ENCODE assay signal across 16 mouse cellular contexts in the genomic region with DNA sequence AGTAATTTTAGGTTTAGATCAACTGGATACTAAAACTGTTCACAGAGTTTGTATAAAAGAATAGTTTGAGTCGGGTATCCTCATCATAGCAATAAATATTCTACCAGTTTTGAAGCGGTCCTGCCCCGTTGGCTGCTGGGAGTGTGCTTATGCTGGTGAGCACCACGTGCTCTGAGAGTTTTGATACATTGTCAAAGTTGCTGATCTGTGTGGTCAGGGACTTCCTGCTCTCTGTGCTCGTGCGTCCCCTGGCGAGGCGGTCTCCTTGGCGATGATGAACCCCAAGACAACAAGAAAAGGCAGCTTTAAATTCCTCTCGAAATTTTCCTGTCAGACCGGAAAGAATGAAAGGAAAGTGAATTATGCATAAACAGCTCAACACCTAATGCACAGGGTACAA. TPM values are rescaled to one million over a fixed set of nuclear protein-coding genes. Genes with fewer than 3 reads are reported as not detected.
A peak's percentile ranks its signal among the peaks of the same experiment; 100 is the strongest.
DNase-seq lines count a peak whose midpoint lies in the region; ATAC-seq lines count a peak whose summit lies in the region.
"Had no signal": no experiment of that assay in that cellular context is flagged by ENCODE, and none has a peak within 500 bp of the region (broad histone marks: within the 10 kb centered on the region; RNA-seq: fewer than 3 reads in every experiment).

No protein-coding gene starts in this region.

- DNase-seq in embryonic facial prominence, embryonic 11.5 days (ENCODE audit: low spot score) = peak; percentile 14
- no peak for DNase-seq in embryonic facial prominence, embryonic 10.5 days (ENCODE audit: low spot score)
- peak; percentile 16 for DNase-seq in lung, postnatal 10 days
- no peak for DNase-seq in lung, postnatal 14 days
- DNase-seq in R1 (ENCODE audit: low read depth, low spot score) (peak; percentile 3), MN1 (ENCODE audit: low spot score) (no peak)
- no peak for DNase-seq in layer of hippocampus, adult 9-11 months
- DNase-seq: cerebellum, postnatal 10 days; gastrocnemius, postnatal 10 days had no signal

- WGBS in embryonic facial prominence, embryonic 11.5 days = 56% methylated on average over 11 of the region's 11 CpGs
- WGBS in embryonic facial prominence, embryonic 10.5 days = 62% methylated on average over 11 of the region's 11 CpGs

- no peaks in the 10 kb centered on the region for H3K27me3 ChIP-seq in embryonic facial prominence, embryonic 11.5 days (ENCODE audit: control insufficient read depth, insufficient read depth, low read length)
- no peaks in the 10 kb centered on the region for H3K27me3 ChIP-seq in embryonic facial prominence, embryonic 10.5 days (replicated peaks; ENCODE audit: low read depth, poor library complexity, severe bottlenecking)
- H3K27me3 ChIP-seq: heart, embryonic 15.5 days; neural tube, embryonic 12.5 days had no signal

- H3K36me3 ChIP-seq in embryonic facial prominence, embryonic 11.5 days (replicated peaks; ENCODE audit: control insufficient read depth, insufficient read depth, low read depth, low read length) = no peaks in the 10 kb centered on the region
- H3K36me3 ChIP-seq in embryonic facial prominence, embryonic 10.5 days (replicated peaks) = no peaks in the 10 kb centered on the region
- H3K36me3 ChIP-seq: heart, embryonic 15.5 days; neural tube, embryonic 12.5 days had no signal

- no peak for ATAC-seq in embryonic facial prominence, embryonic 11.5 days (replicated peaks; ENCODE audit: insufficient number of reproducible peaks, low FRiP score, low TSS enrichment, low read depth)
- peak; percentile 95 for ATAC-seq in megakaryocyte progenitor cell, adult 5-6 weeks (replicated peaks; ENCODE audit: poor library complexity)
- ATAC-seq: intestine, postnatal 0 days had no signal

- H3K27ac ChIP-seq in embryonic facial prominence, embryonic 11.5 days (replicated peaks; ENCODE audit: low read depth, low read length) = no peak overlapping the region
- no peak overlapping the region for H3K27ac ChIP-seq in embryonic facial prominence, embryonic 10.5 days (replicated peaks)
- H3K27ac ChIP-seq: heart, embryonic 15.5 days; neural tube, embryonic 12.5 days had no signal

- H3K9ac ChIP-seq in embryonic facial prominence, embryonic 11.5 days (replicated peaks; ENCODE audit: low read length) = no peak overlapping the region
- H3K9ac ChIP-seq: heart, embryonic 15.5 days; neural tube, embryonic 12.5 days had no signal

- H3K4me3 ChIP-seq in embryonic facial prominence, embryonic 11.5 days (ENCODE audit: low read depth, low read length) = no peak overlapping the region
- H3K4me3 ChIP-seq in embryonic facial prominence, embryonic 10.5 days = no peak overlapping the region
- H3K4me3 ChIP-seq: heart, embryonic 15.5 days; neural tube, embryonic 12.5 days had no signal

- H3K4me2 ChIP-seq in embryonic facial prominence, embryonic 11.5 days (ENCODE audit: low read depth, low read length) = no peak overlapping the region
- H3K4me2 ChIP-seq: heart, embryonic 15.5 days; neural tube, embryonic 12.5 days had no signal

- no peaks in the 10 kb centered on the region for H3K9me3 ChIP-seq in embryonic facial prominence, embryonic 11.5 days (replicated peaks; ENCODE audit: control insufficient read depth, low read length)
- H3K9me3 ChIP-seq in embryonic facial prominence, embryonic 10.5 days = no peaks in the 10 kb centered on the region
- H3K9me3 ChIP-seq: heart, embryonic 15.5 days; neural tube, embryonic 12.5 days had no signal

- H3K4me1 ChIP-seq in embryonic facial prominence, embryonic 11.5 days (ENCODE audit: control insufficient read depth, insufficient read depth, low read length) = no peaks in the 10 kb centered on the region
- H3K4me1 ChIP-seq in embryonic facial prominence, embryonic 10.5 days = peaks cover 13% of the 10 kb centered on the region
- H3K4me1 ChIP-seq: neural tube, embryonic 12.5 days had no signal

RNA-seq across cellular contexts. Expression of a gene that starts 16.9 kb away (rescaled TPM):
- not detected in 2 replicates for polyA plus RNA-seq in embryonic facial prominence, embryonic 11.5 days (2014; fragmentation: Nextera tagmentation; extraction: Ambion mirVana)
- not detected in 2 replicates for polyA plus RNA-seq in embryonic facial prominence, embryonic 10.5 days (2016; fragmentation: Nextera tagmentation; extraction: Ambion mirVana)
- not detected in 2 replicates for total RNA-seq in megakaryocyte progenitor cell, adult 5-6 weeks (2015)
- total RNA-seq in megakaryocyte progenitor cell, adult 5-6 weeks (2017) = not detected in 2 replicates
- total RNA-seq: gastrocnemius, postnatal 10 days; left cerebral cortex, adult 8-10 months had no signal
- polyA plus RNA-seq: C2C12; heart, embryonic 15.5 days; intestine, postnatal 0 days; neural tube, embryonic 12.5 days; testis, adult 2 months had no signal

Comparison
In these comparisons a context has a peak if more than half of its experiments do, and no peak if none do; other contexts are left out.
1. DNase-seq: peak in embryonic facial prominence, embryonic 11.5 days (single experiment), lung, postnatal 10 days (single experiment) and R1 (single experiment); none in embryonic facial prominence, embryonic 10.5 days (single experiment), lung, postnatal 14 days (single experiment), layer of hippocampus, adult 9-11 months (single experiment) and MN1 (single experiment).